Mouse (Mus musculus) cerebellum, adult 2 months (tissue): Measurements from ENCODE around the gene Tbck. TPM values are rescaled to one million over a fixed set of nuclear protein-coding genes. Genes with fewer than 3 reads are reported as not detected.

Experiments used
- DNase-seq, 2 experiments: peaks; one replicate each; pipeline ENCODE4 v3.0.0; 2021
- H3K27ac ChIP-seq: fragments of 200-500 bp; 2 replicates; pipeline ENCODE4 v1.5.1; 2012; ENCODE audit warnings: low read length, control low read depth, inconsistent platforms; ENCODE audit not compliant: insufficient read depth
- H3K27me3 ChIP-seq: fragments of 200-500 bp; 2 replicates; pipeline ENCODE4 v1.6.1; 2012; ENCODE audit warnings: inconsistent platforms, mild to moderate bottlenecking, low read length, moderate library complexity; ENCODE audit not compliant: control insufficient read depth, insufficient read depth
- H3K4me1 ChIP-seq: fragments of 200-500 bp; 2 replicates; pipeline ENCODE4 v1.6.1; 2011; ENCODE audit warnings: low read length; ENCODE audit not compliant: control insufficient read depth, insufficient read depth
- H3K4me3 ChIP-seq: fragments of 200-500 bp; replicated peaks from 2 replicates; pipeline ENCODE3; 2011; ENCODE audit warnings: mild to moderate bottlenecking, low read depth, low read length, control low read depth; ENCODE audit not compliant: insufficient read depth
- CTCF ChIP-seq: fragments of 200-500 bp; IDR thresholded peaks from 2 replicates; pipeline ENCODE4 v1.5.1; 2011; ENCODE audit warnings: low read depth, mild to moderate bottlenecking, control low read depth, low read length, moderate library complexity, borderline replicate concordance; ENCODE audit not compliant: insufficient read depth
- POLR2A ChIP-seq: fragments of 200-500 bp; IDR thresholded peaks from 2 replicates; pipeline ENCODE4 v1.6.1; 2011; ENCODE audit warnings: low read length, control low read depth, borderline replicate concordance; ENCODE audit not compliant: insufficient read depth
- WGBS: fragments of 180-500 bp; shearing (Covaris S2); methylation state at CpG from one replicate; pipeline ENCODE4 v1.1.7; 2018; 5-methylcytosine and 5-hydroxymethylcytosine counted together
- polyA plus RNA-seq: library from polyadenylated mRNA; depleted of rRNA; stranded (reverse); fragments of >200 nt; gene quantifications from 2 replicates; pipeline ENCODE4 v1.2.3, GENCODE M21; 2012; rRNA removed

Tbck gene
- 8.6 and 9.0 TPM in 2 replicates for polyA plus RNA-seq

DNA sequence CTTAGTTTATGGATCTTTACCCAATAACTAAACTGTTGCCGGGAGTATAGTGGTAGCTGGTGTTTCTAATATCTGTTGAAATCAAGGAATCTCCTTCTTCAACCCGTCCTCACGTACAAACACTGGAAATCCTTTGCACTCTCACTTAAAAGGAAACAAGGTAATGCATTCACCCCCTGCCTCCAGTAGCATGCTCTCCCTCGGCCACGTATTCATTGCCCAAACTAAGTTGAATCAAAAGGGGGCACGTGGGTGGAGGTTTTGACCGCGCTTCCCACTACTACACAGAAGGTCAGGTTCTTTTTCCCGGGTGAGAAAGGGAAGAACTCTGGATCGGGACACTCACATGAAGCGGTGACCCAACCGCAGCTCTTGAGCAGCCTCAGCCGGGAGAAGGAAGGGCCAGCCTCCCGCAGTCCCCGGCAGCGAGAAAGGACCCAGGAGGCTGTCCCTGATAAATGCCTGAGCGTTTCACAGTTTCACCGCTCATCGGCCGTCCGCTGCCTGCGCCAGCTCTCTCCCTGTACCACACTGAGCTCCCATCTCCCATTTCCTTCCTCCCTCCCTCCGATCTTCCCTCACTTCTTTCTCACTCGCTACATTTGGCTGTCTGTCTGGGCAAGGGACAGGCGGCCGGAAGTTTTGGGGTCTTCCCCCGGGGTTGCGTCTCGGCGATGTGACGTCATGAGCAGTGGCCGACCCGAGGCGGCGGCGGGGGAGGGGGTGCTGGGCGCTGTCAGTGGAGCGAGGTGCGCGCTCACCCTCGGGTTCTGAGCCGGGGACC lies at the start of gene Tbck:
Gene Tbck, plus strand, starts transcription at position 698 of the 784 bp plus-strand sequence.
- Histone ChIP-seq H3K4me1 (peaks cover 5% of the 10 kb centered on the region; the same call in 1 of the 2 replicates), H3K27me3 (no peaks in the 10 kb centered on the region), H3K27ac (peak within 1 kb of the TSS; percentile 100), H3K4me3 (peak within 1 kb of the TSS; percentile 96)
- TF ChIP-seq POLR2A, result peak; percentile 47
- no peak for TF ChIP-seq CTCF
- WGBS, result 1% methylated on average over 42 of the region's 42 CpGs
- peak; percentile 92 to 97 for DNase-seq

GRCm38 (mm10) chr3:132637080-132637479 lies 46.9 kb upstream of the Tbck start:
- TF ChIP-seq CTCF, result no peak
- TF ChIP-seq POLR2A, result no peak
- no peaks in the 10 kb centered on the region for H3K4me1 ChIP-seq
- no peak overlapping the region for H3K27ac ChIP-seq
- H3K27me3 ChIP-seq, result no peaks in the 10 kb centered on the region
- DNase-seq, result no peak
- 92% methylated on average over 3 of the region's 3 CpGs for WGBS
- H3K4me3 ChIP-seq, result no peak overlapping the region

DNA sequence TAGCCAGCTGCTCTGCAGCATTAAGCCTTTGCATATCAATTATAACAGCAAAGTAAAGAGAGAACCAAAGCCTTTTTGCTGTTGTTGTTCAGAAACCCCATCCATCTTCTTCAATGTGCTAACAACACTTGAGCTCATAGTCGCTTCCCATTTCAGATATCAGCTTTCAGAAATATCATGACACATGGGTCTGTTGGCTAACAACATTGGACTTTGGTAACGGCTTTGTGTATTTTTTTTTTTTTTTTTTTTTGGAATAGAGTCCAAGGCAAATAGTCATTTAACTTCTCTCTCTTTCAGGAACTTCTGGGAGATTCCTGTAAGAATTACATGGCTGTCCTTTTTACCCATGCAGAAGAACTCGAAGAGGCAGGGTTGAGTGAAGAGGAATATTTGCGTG lies 39.9 kb upstream of the Tbck start:
- WGBS, result 78% methylated on average over 4 of the region's 4 CpGs

DNA sequence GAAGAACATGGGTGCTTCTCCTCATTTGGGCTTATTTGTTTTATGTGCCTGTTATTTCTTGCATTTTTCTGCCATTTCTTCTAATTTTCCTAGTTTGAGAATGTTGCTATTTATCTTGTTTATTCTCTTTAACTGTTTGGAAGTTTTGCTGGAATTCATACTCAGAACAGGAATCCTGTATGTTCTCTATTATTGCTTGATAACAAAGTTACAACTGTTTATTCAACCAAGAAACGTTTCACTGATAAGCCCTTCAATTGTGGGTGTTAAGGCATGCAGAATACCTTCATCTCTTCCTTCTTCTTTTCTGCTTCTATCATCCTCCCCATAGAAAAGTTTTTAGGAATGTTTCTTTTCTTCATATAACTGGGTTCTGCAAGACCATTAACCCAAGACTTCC lies 37.1 kb upstream of the Tbck start:
- H3K27me3 ChIP-seq, result no peaks in the 10 kb centered on the region
- H3K4me1 ChIP-seq, result no peaks in the 10 kb centered on the region
- TF ChIP-seq POLR2A, result no peak
- TF ChIP-seq CTCF, result no peak
- H3K27ac ChIP-seq, result no peak overlapping the region
- WGBS, result 43% methylated on average over 1 of the region's 1 CpGs
- no peak for DNase-seq
- H3K4me3 ChIP-seq, result no peak overlapping the region

More for the DNA sequence above, 39.9 kb upstream of the Tbck start:
- H3K4me1 ChIP-seq, result no peaks in the 10 kb centered on the region
- no peak overlapping the region for H3K27ac ChIP-seq
- DNase-seq, result no peak
- H3K4me3 ChIP-seq, result no peak overlapping the region
- no peaks in the 10 kb centered on the region for H3K27me3 ChIP-seq
- TF ChIP-seq CTCF (no peak), POLR2A (no peak)

- WGBS, result 88% methylated on average over 7 of the region's 7 CpGs
These were observed 34.6 kb upstream of the Tbck start for GRCm38 (mm10) chr3:132649368-132649767.

DNA sequence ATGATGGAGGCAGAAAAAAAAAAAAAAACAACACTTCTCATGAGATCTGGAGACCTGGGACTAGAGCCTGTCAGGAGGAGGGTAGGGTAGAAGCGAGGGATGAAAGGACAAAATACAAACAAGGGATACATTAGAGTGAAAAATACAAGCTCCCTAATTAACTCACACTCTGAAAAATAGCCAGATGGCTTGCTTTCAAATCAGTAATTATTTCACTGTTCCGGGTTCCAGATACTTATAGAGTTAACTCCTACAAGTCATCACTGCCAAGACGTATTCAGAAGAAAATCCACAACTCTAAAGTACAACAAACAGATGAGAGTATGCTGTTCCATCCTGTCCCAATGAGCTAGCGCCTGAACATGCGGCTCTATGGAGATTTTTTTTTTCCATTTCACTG lies 33.8 kb upstream of the Tbck start:
- TF ChIP-seq CTCF, result no peak
- Histone ChIP-seq H3K4me1 (no peaks in the 10 kb centered on the region), H3K4me3 (no peak overlapping the region), H3K27me3 (no peaks in the 10 kb centered on the region), H3K27ac (no peak overlapping the region)
- DNase-seq, result no peak
- 61% methylated on average over 5 of the region's 5 CpGs for WGBS

More at GRCm38 (mm10) chr3:132649368-132649767, 34.6 kb upstream of the Tbck start:
- TF ChIP-seq POLR2A, result no peak
- no peak for TF ChIP-seq CTCF
- DNase-seq, result no peak
- H3K27me3 ChIP-seq, result no peaks in the 10 kb centered on the region
- H3K4me3 ChIP-seq, result no peak overlapping the region
- no peaks in the 10 kb centered on the region for H3K4me1 ChIP-seq
- H3K27ac ChIP-seq, result no peak overlapping the region

DNA sequence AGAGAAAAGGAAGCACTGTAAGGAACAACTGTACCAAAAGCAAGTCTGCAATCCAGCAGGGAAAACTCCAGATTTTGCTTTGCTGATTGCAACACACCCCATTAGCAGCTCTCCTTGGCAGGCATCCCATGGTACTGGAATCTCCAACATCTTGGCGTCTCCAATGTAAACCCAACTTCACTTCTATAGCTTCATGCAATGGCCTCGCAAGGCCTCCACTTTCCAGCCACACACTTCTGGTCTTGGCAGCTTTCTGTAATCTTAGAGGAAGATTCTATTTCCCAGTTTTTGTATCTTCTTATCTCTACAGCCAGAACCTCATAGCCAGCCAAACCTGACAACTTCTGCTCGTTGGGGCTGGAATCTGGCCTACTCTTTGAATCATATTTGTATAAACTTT lies 32.2 kb upstream of the Tbck start:
- H3K4me1 ChIP-seq, result no peaks in the 10 kb centered on the region
- TF ChIP-seq POLR2A (no peak), CTCF (no peak)
- DNase-seq, result no peak
- H3K4me3 ChIP-seq, result no peak overlapping the region
- no peaks in the 10 kb centered on the region for H3K27me3 ChIP-seq
- H3K27ac ChIP-seq, result no peak overlapping the region
- WGBS, result 72% methylated on average over 3 of the region's 3 CpGs

DNA sequence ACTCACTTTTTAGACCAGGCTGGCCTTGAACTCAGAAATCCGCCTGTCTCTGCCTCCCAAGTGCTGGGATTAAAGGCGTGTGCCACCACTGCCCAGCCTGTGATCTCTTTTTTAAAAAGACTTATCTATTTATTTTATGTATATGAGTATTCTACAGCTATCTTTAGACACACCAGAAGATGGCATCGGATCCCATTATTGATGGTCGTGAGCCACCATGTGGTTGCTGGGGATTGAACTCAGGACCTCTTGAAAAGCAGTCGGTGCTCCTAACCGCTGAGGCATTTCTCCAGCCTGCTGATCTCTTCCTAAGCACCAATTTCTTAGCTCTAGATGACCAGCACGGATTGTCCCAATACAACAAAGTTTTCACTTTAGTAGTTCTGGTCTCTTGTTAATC lies 30.0 kb upstream of the Tbck start:
- TF ChIP-seq POLR2A (no peak), CTCF (no peak)
- no peak for DNase-seq
- Histone ChIP-seq H3K27ac (no peak overlapping the region), H3K27me3 (no peaks in the 10 kb centered on the region), H3K4me3 (no peak overlapping the region), H3K4me1 (no peaks in the 10 kb centered on the region)
- 90% methylated on average over 7 of the region's 7 CpGs for WGBS
